Mouse (Mus musculus) MEL (cell line): ENCODE results near the gene Zfp398. TPM values are rescaled to one million over a fixed set of nuclear protein-coding genes. Genes with fewer than 3 reads are reported as not detected.
A peak's percentile ranks its signal among the peaks of the same experiment; 100 is the strongest.

Experiments used
- DNase-seq: peaks from one replicate; pipeline ENCODE4 v3.0.0; 2011; ENCODE audit warnings: low read depth, low spot score
- H3K27ac ChIP-seq: 2 replicates; pipeline ENCODE4 v1.5.1; 2012; ENCODE audit warnings: low read depth, mild to moderate bottlenecking, control low read depth, low read length, moderate library complexity; ENCODE audit not compliant: control insufficient read depth
- H3K27me3 ChIP-seq, 2 experiments: fragments of 150-350 bp in 1 of 2; sonication (generic) in 1 of 2; 2 replicates each; pipeline ENCODE4 v1.6.1; 2012; ENCODE audit warnings: low read length in 2 of 2, mild to moderate bottlenecking in 2 of 2, improper control_type of control experiment in 1 of 2, moderate library complexity in 1 of 2; ENCODE audit not compliant: insufficient read depth in 2 of 2, control insufficient read depth in 1 of 2
- H3K36me3 ChIP-seq, 2 experiments: 2 replicates each; pipeline ENCODE4 v1.6.1; 2012 to 2014; ENCODE audit warnings: low read length in 2 of 2, improper control_type of control experiment in 1 of 2, inconsistent platforms in 1 of 2, mild to moderate bottlenecking in 1 of 2; ENCODE audit not compliant: insufficient read depth in 2 of 2, control insufficient read depth in 1 of 2
- H3K4me1 ChIP-seq, 2 experiments: fragments of 150-350 bp in 1 of 2; sonication (generic) in 1 of 2; 2 replicates each; pipeline ENCODE4 v1.6.1; 2012; ENCODE audit warnings: low read length in 2 of 2, improper control_type of control experiment in 1 of 2, mild to moderate bottlenecking in 1 of 2; ENCODE audit not compliant: insufficient read depth in 2 of 2, control insufficient read depth in 1 of 2
- H3K4me3 ChIP-seq, 2 experiments: fragments of 150-350 bp in 1 of 2; sonication (generic) in 1 of 2; 2 replicates each; pipeline ENCODE4 v1.5.1; 2012; ENCODE audit warnings: low read depth in 2 of 2, low read length in 2 of 2, mild to moderate bottlenecking in 2 of 2, moderate library complexity in 2 of 2, control low read depth in 1 of 2, improper control_type of control experiment in 1 of 2; ENCODE audit not compliant: control insufficient read depth in 1 of 2, insufficient read depth in 1 of 2
- H3K79me2 ChIP-seq: 2 replicates; pipeline ENCODE4 v1.6.1; 2012; ENCODE audit warnings: mild to moderate bottlenecking, low read length, moderate library complexity; ENCODE audit not compliant: control insufficient read depth, poor library complexity, insufficient read depth
- H3K9ac ChIP-seq: 2 replicates; pipeline ENCODE4 v1.6.1; 2012; ENCODE audit warnings: low read depth, mild to moderate bottlenecking, control low read depth, low read length, moderate library complexity; ENCODE audit not compliant: control insufficient read depth, poor library complexity, severe bottlenecking
- H3K9me3 ChIP-seq: fragments of 150-350 bp; sonication (generic); replicated peaks from 2 replicates; pipeline ENCODE4 v1.6.1; 2012; ENCODE audit warnings: mild to moderate bottlenecking, low read length, improper control_type of control experiment, moderate library complexity; ENCODE audit not compliant: insufficient read depth
- CTCF ChIP-seq, 3 experiments: IDR thresholded peaks in 2 of 3; conservative IDR thresholded peaks in 1 of 3; 2 replicates each; pipeline ENCODE4 v1.5.1; 2011 to 2012; ENCODE audit warnings: low read length in 3 of 3, low read depth in 2 of 3, mild to moderate bottlenecking in 2 of 3, improper control_type of control experiment in 1 of 3, inconsistent platforms in 1 of 3, mixed read lengths in 1 of 3, moderate library complexity in 1 of 3; ENCODE audit not compliant: control insufficient read depth in 1 of 3, insufficient read depth in 1 of 3, poor library complexity in 1 of 3, severe bottlenecking in 1 of 3
- ELF1 ChIP-seq: IDR thresholded peaks from 2 replicates; pipeline ENCODE4 v1.6.1; 2014; ENCODE audit warnings: low read depth, mild to moderate bottlenecking, inconsistent platforms, low read length, improper control_type of control experiment, moderate library complexity
- EP300 ChIP-seq, 2 experiments: IDR thresholded peaks; 2 replicates each; pipeline ENCODE4 v1.6.1; 2011; ENCODE audit warnings: improper control_type of control experiment in 2 of 2, low read length in 2 of 2, low read depth in 1 of 2, mild to moderate bottlenecking in 1 of 2
- GATA1 ChIP-seq: IDR thresholded peaks from 2 replicates; pipeline ENCODE4 v1.6.1; 2011; ENCODE audit warnings: low read depth, low read length, improper control_type of control experiment
- HCFC1 ChIP-seq: IDR thresholded peaks from 2 replicates; pipeline ENCODE4 v1.6.1; 2012; ENCODE audit warnings: low read depth, mild to moderate bottlenecking, inconsistent platforms, low read length, improper control_type of control experiment, moderate library complexity
- KAT2A ChIP-seq: conservative IDR thresholded peaks from 2 replicates; pipeline ENCODE4 v1.6.1; 2012; ENCODE audit warnings: low read depth, low read length, improper control_type of control experiment, inconsistent platforms
- MAX ChIP-seq: IDR thresholded peaks from 2 replicates; pipeline ENCODE4 v1.6.1; 2011; ENCODE audit warnings: low read length, improper control_type of control experiment
- MAZ ChIP-seq: IDR thresholded peaks from 2 replicates; pipeline ENCODE4 v1.6.1; 2012; ENCODE audit warnings: low read depth, mild to moderate bottlenecking, inconsistent platforms, low read length, improper control_type of control experiment
- MEF2A ChIP-seq: IDR thresholded peaks from 2 replicates; pipeline ENCODE4 v1.6.1; 2014; ENCODE audit warnings: low read depth, mild to moderate bottlenecking, inconsistent platforms, low read length, improper control_type of control experiment; ENCODE audit not compliant: poor library complexity, insufficient replicate concordance, severe bottlenecking; ENCODE audit errors: extremely low read depth
- MXI1 ChIP-seq: IDR thresholded peaks from 2 replicates; pipeline ENCODE4 v1.6.1; 2011; ENCODE audit warnings: mild to moderate bottlenecking, low read depth, low read length, improper control_type of control experiment
- MYB ChIP-seq: IDR thresholded peaks from 2 replicates; pipeline ENCODE4 v1.6.1; 2011; ENCODE audit warnings: mild to moderate bottlenecking, low read depth, low read length, improper control_type of control experiment
- NELFE ChIP-seq: IDR thresholded peaks from 2 replicates; pipeline ENCODE4 v1.6.1; 2011; ENCODE audit warnings: low read depth, low read length, improper control_type of control experiment
- POLR2A ChIP-seq, 2 experiments: IDR thresholded peaks; 2 replicates each; pipeline ENCODE4 v1.6.1; 2011 to 2012; ENCODE audit warnings: low read length in 2 of 2, mild to moderate bottlenecking in 2 of 2, control low read depth in 1 of 2, improper control_type of control experiment in 1 of 2, low read depth in 1 of 2, moderate library complexity in 1 of 2; ENCODE audit not compliant: control insufficient read depth in 1 of 2, insufficient read depth in 1 of 2, poor library complexity in 1 of 2
- POLR2AphosphoS2 ChIP-seq: IDR thresholded peaks from 2 replicates; pipeline ENCODE4 v1.6.1; 2011; ENCODE audit warnings: low read length, improper control_type of control experiment
- SIN3A ChIP-seq: IDR thresholded peaks from 2 replicates; pipeline ENCODE4 v1.6.1; 2012; ENCODE audit warnings: low read length, improper control_type of control experiment, inconsistent platforms
- TBP ChIP-seq: IDR thresholded peaks from 2 replicates; pipeline ENCODE4 v1.8.0; 2011; ENCODE audit warnings: low read depth, low read length, improper control_type of control experiment
- TCF12 ChIP-seq: IDR thresholded peaks from 2 replicates; pipeline ENCODE4 v1.6.1; 2014; ENCODE audit warnings: low read depth, mild to moderate bottlenecking, inconsistent platforms, low read length, improper control_type of control experiment, moderate library complexity
- UBTF ChIP-seq: IDR thresholded peaks from 2 replicates; pipeline ENCODE4 v1.6.1; 2012; ENCODE audit warnings: low read depth, mild to moderate bottlenecking, inconsistent platforms, low read length, improper control_type of control experiment, moderate library complexity, borderline replicate concordance; ENCODE audit not compliant: insufficient read depth
- ZKSCAN1 ChIP-seq: IDR thresholded peaks from 2 replicates; pipeline ENCODE4 v1.6.1; 2012; ENCODE audit warnings: low read depth, mild to moderate bottlenecking, inconsistent platforms, low read length, improper control_type of control experiment, moderate library complexity
- ZMIZ1 ChIP-seq: IDR thresholded peaks from 2 replicates; pipeline ENCODE4 v1.6.1; 2012; ENCODE audit warnings: low read depth, mild to moderate bottlenecking, inconsistent platforms, low read length, improper control_type of control experiment, moderate library complexity
- ZNF384 ChIP-seq: IDR thresholded peaks from 2 replicates; pipeline ENCODE4 v1.6.1; 2012; ENCODE audit warnings: low read depth, mild to moderate bottlenecking, inconsistent platforms, low read length, improper control_type of control experiment
- polyA plus RNA-seq, 2 experiments: library from polyadenylated mRNA; stranded (reverse) in 1 of 2; unstranded in 1 of 2; fragments of >175 nt in 1 of 2; fragments of >200 nt in 1 of 2; gene quantifications; 2 replicates each; pipeline versions ENCODE4 v1.2.1 to v1.2.4; 2012; ENCODE audit warnings: low replicate concordance in 2 of 2, low read depth in 1 of 2; ENCODE audit not compliant: insufficient read length in 2 of 2, insufficient read depth in 1 of 2, missing spikeins in 1 of 2
- total RNA-seq: library from RNA; depleted of rRNA; stranded (reverse); fragments of 300-350 nt; gene quantifications from 2 replicates; pipeline ENCODE4 v1.2.3, GENCODE M21; 2012

Zfp398 gene
- total and polyA plus RNA-seq, 3 experiments, result 4.7 to 9.5 TPM; not detected in 1

GRCm38 (mm10) chr6:47877058-47877457 is 41.6 kb downstream of the Zfp398 start, which contains the start of gene Zfp282:
Gene Zfp282, plus strand, starts transcription at chr6:47877204.
- no peaks in the 10 kb centered on the region for H3K27me3 ChIP-seq
- H3K36me3 ChIP-seq, result peaks cover 0 to 16% of the 10 kb centered on the region in 2 experiments; a peak in 2 of 4 replicates
- TF ChIP-seq MEF2A, result no peak
- TF ChIP-seq ZKSCAN1, result peak; percentile 94
- TF ChIP-seq, all 39 proteins: peak for 1
- peaks cover 12% of the 10 kb centered on the region for H3K79me2 ChIP-seq
- peak within 1 kb of the TSS; percentile 99 to 100 for H3K4me3 ChIP-seq
- peaks cover 7 to 17% of the 10 kb centered on the region in 2 experiments for H3K4me1 ChIP-seq
- H3K9ac ChIP-seq, result peak within 1 kb of the TSS; percentile 99
- no peaks in the 10 kb centered on the region for H3K9me3 ChIP-seq
- DNase-seq, result no peak
- peak within 1 kb of the TSS; percentile 85 for H3K27ac ChIP-seq

GRCm38 (mm10) chr6:47877461-47878132 is 42.1 kb downstream of the Zfp398 start:
- Histone ChIP-seq H3K36me3 (peaks cover 0 to 16% of the 10 kb centered on the region in 2 experiments; a peak in 2 of 4 replicates), H3K9ac (peak overlapping the region; percentile 99), H3K4me3 (peak overlapping the region; percentile 99 to 100), H3K4me1 (peaks cover 7 to 17% of the 10 kb centered on the region in 2 experiments), H3K9me3 (no peaks in the 10 kb centered on the region)
- peak; percentile 86 for DNase-seq
- TF ChIP-seq HCFC1 (peak; percentile 71), ZMIZ1 (0 out of 2 replicates have a peak, but pooled peaks have one; percentile 55), CTCF (IDR thresholded peaks at IDR 0.05 in 2 of 3, conservative IDR thresholded peaks at IDR 0.05 in 1 of 3; ENCODE audit: control insufficient read depth in 1 of 3, insufficient read depth in 1 of 3, low read depth in 2 of 3, low read length in 3 of 3, poor library complexity in 1 of 3, severe bottlenecking in 1 of 3) (peak in 2 of 3 experiments; percentile 55 to 64; a peak in 4 of 6 replicates), ELF1 (no peak), ZNF384 (no peak), KAT2A (no peak), MYB (no peak), MAX (peak; percentile 48; the same call in 1 of the 2 replicates), MEF2A (no peak), TBP (no peak), POLR2AphosphoS2 (no peak), NELFE (peak; percentile 67), ZKSCAN1 (no peak), UBTF (peak; percentile 95; the same call in 1 of the 2 replicates), MXI1 (peak; percentile 48; the same call in 1 of the 2 replicates), TCF12 (0 out of 2 replicates have a peak, but pooled peaks have one; percentile 8), EP300 (IDR thresholded peaks at IDR 0.05; ENCODE audit: low read depth in 1 of 2, low read length in 2 of 2) (no peak), POLR2A (IDR thresholded peaks at IDR 0.05; ENCODE audit: control insufficient read depth in 1 of 2, insufficient read depth in 1 of 2, low read depth in 1 of 2, low read length in 2 of 2, poor library complexity in 1 of 2) (peak; percentile 63 to 78; a peak in 3 of 4 replicates), GATA1 (no peak), SIN3A (peak; percentile 70), MAZ (peak; percentile 59; the same call in 1 of the 2 replicates)
- TF ChIP-seq, all 39 proteins: peak for 11
- Histone ChIP-seq H3K79me2 (peaks cover 12% of the 10 kb centered on the region), H3K27ac (peak overlapping the region; percentile 85), H3K27me3 (no peaks in the 10 kb centered on the region)
